Mouse (Mus musculus) adrenal gland, adult 18-20 months (tissue): ENCODE results near the gene Apol6. TPM values are rescaled to one million over a fixed set of nuclear protein-coding genes. Genes with fewer than 3 reads are reported as not detected.
A peak's percentile ranks its signal among the peaks of the same experiment; 100 is the strongest.

Source experiments
- DNase-seq, 2 experiments: peaks; one replicate each; pipeline ENCODE4 v3.0.0; 2021 to 2022; ENCODE audit warnings: low spot score in 2 of 2
- long read RNA-seq, 2 experiments: library from polyadenylated mRNA; stranded (forward); transcript quantifications; one replicate each; pipeline ENCODE4 v2.0.0; 2021
- total RNA-seq, 2 experiments: library from RNA; stranded (reverse); gene quantifications; 1 replicate in 1 of 2; 2 replicates in 1 of 2; pipeline ENCODE4 v1.2.3; 2021

Gene Apol6
- 10 to 100 TPM; 11.1 to 65.3 TPM for total RNA-seq
- long read RNA-seq, experiment 1, partial matches to known transcripts, result 5 of 29 reads
- long read RNA-seq, experiment 1, other reads (novel, unspliced or antisense), result 21 of 29 reads
- long read RNA-seq, experiment 2, partial matches to known transcripts, result 1 of 5 reads
- long read RNA-seq, experiment 2, other reads (novel, unspliced or antisense), result 4 of 5 reads

DNA sequence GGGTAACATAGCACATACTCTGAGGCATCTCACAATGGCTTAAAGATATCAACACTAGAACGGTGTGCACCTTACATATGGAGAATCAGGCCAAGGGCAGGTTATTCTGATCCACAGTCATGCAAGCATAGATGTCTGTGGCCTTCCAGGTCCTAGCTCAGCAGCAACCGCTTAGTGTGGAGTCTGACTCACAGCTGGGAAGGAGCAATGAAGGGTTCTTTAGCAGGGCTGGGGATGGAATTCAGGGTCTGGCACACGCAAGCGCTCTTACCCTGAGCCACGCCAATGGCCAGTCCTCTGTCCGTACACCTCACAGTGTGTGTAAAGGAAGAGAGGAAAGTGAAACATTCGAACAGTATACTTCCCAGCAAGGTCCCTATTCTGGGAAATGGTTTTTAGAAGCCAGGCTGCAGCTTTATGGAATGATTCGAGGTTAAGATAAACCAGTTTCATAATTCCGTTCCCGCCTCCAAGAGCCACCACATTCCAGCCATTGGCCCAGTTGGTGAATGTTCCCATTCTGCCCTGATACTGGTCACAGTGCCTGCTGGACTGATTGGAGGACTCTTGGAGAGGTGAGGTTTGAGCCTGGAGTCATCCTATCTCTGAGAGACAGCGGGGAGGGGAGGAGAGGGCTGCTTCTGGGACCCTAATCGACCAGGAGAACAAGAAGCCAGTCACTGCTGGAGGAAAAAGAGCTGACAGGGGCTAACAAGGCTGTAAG, at the start of gene Apol6:
Gene Apol6, plus strand, starts transcription at position 133 of the 724 bp plus-strand sequence.
- DNase-seq, result no peak

DNA sequence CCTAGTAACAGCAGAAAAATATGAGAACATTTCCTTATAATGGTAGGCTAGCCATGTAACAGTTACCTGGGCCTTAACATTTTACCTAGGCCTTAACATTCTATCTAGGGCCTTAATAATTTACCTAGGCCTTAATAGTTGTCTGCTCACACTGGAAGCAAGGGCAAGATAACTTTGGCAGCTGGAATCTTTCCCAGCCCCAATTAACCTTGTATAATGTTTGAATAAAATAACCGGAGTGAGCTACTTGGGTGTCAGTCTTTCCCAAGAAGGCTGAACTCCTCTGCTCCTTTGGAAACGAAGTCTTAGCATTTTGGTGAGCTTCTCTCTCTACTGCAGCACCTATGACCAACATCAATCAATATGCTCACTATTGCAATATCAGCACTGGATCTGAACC, 46.5 kb upstream of the Apol6 start:
- no peak for DNase-seq

DNA sequence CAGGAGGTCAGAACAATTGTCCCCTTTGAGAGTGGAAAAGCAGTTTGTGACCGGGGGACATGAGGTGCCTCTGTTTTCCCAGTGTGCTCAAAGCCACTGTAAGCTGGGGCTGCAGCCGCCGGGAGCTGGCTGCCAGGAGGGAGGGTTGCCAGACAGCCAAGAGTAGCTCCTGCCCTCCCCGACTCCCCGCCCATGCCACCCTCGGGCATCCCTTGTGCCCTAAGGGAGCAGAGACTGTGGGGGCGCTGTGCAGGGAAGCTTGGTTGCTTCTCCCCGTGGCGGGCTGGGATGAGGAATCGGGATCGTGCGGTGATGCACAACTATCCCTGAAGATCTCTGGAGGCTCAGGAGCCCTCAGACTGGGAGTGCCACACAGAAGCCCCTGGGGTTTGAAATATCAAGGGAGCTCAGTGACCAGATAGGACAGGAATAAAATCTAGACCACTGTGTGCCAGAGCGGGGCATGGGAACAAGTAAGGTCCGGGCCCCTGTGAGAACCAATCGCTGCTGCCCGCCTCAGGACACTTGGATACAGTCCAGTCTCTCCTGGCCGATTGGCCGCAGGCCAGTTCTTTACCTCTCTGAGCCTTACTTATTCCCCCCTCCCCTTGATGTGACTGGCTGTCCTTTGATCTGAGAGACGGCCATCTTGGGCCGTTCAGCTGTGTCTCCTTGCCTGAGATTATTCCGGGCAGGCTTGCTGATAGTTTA, 45.5 kb upstream of the Apol6 start:
- no peak for DNase-seq

DNA sequence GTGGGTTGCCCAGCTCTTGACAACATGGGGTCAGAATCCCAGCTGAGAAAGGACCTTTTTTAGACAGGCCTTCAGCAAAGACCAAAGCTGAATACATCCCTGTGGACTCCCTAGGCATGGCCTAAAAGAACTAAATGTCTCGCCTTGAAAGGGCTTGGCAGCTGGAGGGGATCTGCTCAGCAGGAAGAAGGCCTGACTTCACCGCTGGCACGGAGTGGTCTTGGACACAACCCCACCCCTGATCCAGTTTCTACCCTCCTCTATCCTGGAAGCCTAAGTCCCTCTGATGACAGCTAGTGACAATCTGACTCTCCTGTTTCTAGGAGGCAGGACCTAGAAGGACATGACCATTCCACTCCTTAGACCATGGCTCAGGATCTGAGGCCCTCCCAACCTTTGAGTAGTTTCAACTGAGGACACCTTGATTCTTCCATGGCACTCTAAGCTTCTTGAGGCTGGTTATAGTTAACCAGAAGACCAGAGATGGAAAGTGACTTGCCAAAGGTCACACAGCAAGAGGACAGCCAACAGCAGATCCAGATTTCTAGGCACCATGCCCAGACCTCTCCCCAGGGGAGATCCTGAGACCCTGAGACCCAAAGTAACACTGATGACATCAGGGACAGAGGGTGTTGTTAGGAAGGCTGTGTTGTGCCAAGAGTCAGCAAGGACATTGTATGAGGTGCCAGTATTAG, 41.2 kb upstream of the Apol6 start:
- no peak for DNase-seq

DNA sequence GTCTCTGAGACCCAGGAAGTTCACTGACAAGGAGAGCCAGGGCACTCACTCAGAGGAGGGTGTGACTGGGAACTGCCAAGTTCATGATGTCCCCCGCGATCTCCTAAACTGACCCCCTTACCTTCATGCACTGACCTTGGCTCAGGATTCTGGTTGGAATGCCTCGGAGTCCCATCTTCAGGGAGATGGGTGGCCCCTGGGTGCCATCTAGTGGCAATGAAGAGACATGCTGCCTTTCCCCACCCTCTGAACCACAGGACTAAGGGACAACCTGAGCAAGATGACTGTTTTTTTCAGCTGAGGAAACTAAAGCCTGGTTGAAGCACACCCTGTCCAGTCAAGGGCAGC, 40.7 kb upstream of the Apol6 start:
- DNase-seq, result peak; percentile 44 to 49

DNA sequence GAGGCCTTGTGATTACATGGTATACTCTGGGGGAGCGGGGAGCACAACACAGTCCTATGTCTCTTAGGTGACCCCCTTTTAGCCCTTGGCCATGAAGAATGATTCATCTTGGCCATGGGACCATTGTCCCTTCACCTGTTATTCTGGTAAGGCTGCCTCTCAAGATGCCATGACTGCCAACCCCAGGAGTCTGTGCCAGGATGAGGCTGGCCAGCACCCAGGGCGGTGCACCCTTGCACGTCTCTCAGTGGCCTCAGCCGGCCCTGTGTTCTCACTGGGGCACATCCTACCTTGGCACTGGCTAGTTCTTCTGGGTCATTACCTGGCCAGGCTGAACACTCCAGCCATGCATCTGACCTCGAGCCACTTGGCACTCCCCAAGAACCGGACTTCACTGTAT, 35.7 kb upstream of the Apol6 start:
- no peak for DNase-seq

DNA sequence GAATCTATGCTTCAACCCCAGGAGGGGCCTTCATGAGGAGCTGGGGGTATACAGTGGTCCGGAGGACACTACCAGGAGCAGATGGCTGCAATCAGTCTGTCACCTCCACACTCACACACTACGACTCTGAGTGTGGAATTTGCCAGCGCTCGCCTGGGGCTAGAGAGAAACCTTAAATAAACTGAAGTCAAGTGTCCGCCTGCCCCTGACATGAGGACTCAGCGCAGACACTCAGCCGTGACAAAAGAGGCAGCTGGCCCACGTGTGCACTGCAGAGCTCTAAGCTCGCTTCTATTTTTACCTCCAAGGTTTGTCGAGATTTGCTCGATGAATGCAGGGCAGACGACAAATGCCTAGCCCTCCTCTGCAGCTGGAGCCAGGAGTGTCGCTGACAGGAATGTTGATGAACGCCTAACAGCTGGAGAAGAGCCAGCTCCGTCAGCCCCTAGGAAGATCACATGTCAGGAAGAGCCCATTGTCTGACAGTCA, 30.7 kb upstream of the Apol6 start:
- no peak for DNase-seq

DNA sequence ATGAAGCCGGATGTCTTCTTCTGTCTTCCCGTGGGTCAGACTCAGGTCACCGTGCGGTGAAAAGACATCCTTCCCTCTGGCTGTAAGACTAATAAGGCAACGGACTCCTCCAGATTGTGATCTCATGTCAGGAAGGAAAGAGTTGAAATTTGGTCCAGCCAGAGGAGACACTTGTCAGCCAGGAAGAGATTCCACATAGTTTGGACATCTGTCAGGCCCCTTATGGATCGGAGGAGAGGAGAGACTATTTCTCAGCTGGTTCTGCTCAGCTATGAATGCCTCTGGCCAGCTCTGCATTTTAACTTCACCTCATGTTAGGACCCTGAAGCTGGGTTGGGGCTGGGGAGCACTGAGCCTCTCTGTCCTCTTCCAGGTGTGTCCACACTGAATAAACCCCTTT, 30.1 kb upstream of the Apol6 start:
- no peak for DNase-seq

DNA sequence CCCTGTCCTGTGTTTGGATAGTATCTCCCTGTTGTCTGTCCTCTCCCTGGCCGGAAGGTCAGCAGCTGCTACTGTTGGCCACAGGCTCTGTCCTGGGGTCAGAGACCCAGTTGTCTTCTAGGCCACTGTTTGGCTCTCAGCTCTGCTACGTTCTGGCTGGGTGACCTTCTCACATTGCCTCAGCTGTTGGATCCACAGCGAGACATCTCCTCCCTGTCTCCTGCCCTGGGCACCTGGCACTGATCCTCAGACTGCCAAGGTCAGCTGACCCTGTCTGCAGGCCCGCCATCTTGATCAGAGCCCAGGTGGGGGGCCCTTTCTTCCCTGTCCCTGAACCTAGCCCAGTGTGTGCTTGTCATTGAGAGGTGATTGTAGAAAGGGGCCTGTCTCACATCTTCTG, 29.5 kb upstream of the Apol6 start:
- no peak for DNase-seq

DNA sequence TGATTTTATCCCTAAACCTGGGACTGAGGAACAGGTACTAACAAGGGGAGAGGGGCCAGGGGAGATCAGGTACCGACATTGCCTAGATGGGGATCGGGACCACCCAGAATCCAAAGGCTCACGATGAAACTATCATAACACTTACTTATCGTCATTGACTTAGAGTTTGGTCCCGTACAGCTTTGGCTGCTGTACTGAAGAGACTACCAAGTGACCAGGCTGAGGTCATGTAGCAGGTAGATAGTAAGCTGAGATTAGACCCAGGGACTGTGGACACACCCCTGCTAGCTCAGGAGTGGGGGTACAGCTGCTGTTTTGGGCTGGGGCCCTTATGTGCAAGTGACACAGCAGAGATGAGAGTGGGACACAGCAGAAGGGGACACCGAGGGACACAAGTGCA, 28.0 kb upstream of the Apol6 start:
- no peak for DNase-seq

DNA sequence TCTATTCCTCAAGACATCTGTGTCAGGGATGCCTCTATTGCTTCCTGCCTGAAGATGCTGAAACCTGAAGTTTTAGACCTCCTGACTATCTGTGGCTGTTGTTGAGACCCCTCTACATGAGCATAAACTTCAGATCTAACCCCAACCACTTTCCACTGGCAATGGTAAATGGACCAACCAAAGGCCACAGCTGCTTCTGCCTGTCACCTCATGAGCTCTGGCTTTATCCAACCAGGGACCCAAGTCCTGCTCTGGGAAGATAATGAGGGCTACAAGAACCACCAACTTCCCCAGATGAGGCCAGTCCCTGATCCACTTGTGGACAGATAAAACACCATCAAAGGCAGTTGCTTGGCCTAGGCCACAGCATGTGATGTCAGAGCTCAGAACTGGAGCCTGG, 26.6 kb upstream of the Apol6 start:
- no peak for DNase-seq

DNA sequence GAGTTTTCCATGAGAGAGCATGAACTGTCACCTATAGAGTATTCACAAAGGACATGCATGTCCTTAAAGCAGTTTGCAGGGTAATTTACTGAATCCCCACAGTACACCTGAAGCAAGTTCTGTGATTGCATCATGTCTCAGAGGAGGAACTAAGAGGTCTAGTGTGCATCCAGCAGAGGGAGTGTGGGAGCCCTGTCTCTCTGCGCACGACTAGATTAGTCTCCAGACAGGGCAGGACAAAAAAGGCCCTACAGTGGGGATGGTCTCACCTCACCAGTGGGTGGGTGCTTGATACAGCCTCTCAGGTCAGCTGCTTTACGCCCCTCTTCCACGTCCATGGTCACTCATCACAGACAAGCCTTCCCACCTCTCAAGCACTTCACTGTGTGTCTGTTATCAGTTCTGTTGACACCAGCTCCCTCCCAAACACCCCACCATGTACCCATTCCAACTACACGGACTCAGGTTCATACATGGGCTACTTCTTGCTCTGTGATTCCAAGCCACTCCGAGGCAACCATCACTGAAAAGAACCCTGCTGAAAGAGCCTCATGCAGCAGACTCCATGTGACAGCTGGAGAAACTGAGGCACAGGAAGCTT, 25.7 kb upstream of the Apol6 start:
- no peak for DNase-seq

DNA sequence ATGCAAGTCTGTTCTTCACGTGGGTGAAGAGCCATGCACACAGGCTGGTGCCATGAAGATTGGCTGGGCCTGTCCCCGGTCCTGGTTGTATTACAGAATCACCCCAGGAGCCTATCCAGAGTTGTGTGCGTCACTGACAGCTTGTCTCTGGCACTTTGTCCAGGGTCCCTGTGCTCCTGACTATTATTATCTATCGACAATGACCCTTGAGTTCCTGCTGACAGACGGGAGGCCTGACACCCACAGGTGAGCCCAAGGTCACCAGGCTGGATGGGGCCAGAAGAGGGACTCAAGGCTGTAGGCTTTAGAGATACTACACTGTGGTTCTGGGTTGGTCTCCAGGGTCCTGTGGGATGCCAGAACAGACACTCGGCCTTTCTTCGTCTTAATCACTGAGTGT, 25.0 kb upstream of the Apol6 start:
- no peak for DNase-seq

DNA sequence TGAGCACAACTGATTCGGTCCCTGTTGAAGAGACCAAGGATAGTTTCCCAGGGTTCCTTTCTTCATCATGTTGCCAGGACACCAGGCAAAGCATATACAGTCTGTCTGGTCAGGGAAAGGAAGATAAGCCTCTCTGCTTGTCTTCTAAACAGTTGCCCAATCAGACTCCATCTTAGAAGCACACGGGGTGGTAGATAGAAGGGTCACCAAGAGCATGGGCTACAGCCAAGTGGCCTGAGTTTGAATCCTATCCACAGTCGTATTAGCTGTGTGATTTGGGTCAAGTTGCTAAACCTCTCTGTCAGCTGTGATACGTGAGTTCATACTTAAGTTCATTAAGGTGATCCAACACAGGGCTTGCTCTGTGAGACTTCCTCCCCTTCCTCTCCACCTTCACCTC, 24.4 kb upstream of the Apol6 start:
- DNase-seq, result no peak

DNA sequence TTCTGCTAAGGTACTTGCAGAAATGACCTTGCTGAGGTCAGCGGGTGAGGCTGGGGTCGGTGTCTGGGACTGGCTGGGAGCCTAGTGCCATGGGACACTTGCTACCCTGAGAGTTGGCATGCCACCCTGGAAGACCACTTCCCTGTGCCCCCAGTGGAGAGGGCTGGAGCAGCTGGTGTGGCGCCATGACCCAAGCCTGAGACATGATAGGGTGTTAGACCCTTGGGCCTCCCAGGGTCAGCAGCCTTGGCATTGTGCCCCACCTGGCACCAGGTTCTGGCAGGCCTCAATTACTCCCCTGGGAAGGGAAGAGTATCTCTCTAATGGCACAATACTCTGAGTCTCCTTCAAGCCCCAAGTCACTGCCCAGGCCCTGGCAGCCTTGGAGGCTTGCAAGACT, 23.5 kb upstream of the Apol6 start:
- no peak for DNase-seq

DNA sequence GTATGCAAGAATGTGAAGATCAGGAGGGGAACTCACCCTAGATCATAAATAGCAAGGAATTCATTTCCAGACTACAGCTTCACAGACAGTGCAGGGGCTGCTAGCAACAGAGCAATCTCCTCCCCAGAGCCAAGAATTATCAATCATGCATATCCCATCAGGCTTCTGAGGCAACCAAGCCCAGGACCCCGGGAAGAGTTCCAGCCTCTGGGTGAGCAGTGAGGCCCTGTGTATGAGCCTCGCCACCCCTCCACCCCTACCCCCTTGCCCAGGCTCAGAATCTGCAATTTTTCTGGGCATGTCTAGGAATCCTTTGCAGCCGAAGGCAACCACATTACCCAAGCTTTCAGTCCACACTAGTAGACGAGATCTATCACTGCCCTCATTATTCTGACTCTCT, 22.7 kb upstream of the Apol6 start:
- no peak for DNase-seq

DNA sequence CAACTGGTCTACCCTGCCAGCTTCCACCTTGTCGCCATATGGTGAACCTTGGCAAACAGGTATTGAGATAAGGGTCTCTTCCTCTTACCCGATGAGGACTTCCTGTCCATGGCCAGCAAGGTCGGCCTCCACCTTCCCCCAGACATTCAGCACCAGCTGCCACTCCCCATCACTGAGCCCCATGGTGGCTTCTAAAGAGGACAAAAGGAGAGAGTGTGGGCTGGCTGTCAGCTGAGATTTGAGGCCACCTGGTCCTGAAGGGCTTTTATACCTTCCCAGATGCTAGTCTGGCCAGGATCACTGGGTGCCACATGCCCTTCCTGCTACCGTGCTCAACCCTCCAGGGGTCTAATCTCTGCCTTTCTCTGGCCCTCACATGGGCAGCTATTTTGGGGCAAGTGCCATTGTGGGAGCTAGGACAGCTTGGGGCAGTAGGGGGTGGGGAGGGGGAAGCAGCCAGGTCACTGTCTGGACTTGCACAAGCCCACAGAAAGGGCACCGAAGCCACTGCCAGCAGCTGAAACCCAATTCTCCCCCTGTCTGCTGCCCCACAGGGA, 22.1 kb upstream of the Apol6 start:
- no peak for DNase-seq

DNA sequence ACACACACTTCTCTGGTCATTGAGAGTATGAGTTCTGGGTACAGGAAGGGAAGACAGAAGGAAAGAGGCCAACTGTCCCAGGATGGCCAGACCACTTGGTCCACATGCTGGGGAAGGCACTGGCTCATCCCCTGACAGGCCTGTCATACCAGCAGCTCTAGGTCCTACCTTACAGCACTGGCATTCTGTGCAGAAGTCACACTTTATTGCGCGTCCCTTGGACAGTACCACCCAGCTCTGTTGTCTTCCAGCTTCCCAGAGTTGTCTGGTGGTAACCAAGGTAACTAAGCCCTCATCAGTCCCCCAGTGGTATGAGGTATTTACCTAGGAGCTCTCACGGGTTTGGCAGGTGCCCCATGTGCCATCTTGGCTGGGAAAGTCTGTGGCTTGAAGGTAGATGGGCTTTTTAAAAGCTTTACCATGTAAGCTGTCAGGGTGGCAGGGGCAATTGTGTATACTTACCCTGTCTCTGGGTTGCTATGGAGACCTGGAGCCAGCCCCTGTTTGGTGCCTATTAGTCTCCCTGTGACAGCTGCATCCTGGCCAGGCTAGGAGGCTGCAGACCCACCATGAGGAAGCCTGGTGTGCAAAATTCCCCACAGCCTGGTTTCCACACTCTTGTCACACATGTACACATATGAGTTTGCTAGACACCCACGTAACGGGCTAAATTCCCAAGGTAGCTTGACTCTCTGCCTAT, 18.5 kb upstream of the Apol6 start:
- DNase-seq, result no peak

DNA sequence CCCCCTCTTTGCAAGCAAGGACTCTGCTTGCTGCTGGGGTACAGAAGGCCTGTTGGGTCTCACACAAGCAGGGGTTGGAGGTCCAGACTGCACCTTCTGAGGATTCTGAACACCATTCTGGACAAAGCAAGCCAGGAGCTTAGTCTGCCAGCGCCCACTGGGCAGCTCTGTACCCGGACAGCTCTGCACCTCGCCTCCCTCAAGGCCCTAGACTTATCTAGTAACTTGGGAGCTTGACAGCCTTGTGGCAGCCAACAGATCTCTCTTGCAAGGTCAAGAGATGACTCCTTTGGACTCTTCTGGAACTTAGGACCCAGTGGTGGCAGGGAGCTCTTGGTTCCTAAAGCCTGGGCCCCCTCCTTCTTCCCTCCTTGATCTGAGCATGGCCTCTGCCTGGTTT, 17.4 kb upstream of the Apol6 start:
- no peak for DNase-seq

DNA sequence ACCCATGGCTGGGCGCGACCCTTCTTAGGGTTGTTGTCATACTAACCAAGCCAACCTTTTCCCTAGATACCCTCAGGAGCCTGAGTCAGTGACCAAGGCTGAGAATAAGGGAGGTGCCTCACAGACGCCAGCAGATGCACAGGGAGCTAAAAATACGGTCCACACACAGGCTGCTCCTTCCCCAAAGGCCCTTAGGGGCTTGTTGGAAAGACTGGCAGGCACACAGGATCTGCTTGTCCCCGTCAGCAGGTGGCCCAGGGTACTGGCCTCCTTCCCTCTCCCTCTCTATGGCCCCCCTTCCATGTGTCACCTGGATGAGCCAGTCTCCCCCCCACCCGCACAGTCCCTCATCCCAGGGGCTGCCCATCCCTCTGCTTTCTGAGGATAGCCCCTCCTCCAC, 16.9 kb upstream of the Apol6 start:
- DNase-seq, result no peak
